Mouse (Mus musculus): Measurements from ENCODE around the gene Gm42791.

Gm42791 gene

GRCm38 (mm10) chr5:148978458-148979165 lies 16.3 kb downstream of the Gm42791 start:
- no peak for DNase-seq (ENCODE audit: low spot score in 2 of 2)

GRCm38 (mm10) chr5:148977698-148978457 lies 17.1 kb downstream of the Gm42791 start:
- DNase-seq (ENCODE audit: low spot score in 2 of 2): no peak

GRCm38 (mm10) chr5:148976876-148977275 lies 18.1 kb downstream of the Gm42791 start:
- no peak for DNase-seq (ENCODE audit: low spot score in 2 of 2)

GRCm38 (mm10) chr5:148975035-148975434 lies 19.9 kb downstream of the Gm42791 start:
- no peak for DNase-seq (ENCODE audit: low spot score in 2 of 2)

- DNase-seq (ENCODE audit: low spot score in 2 of 2): no peak
Measured at GRCm38 (mm10) chr5:148973019-148973668, 21.8 kb downstream of the Gm42791 start.

GRCm38 (mm10) chr5:148972167-148972566 lies 22.8 kb downstream of the Gm42791 start:
- no peak for DNase-seq (ENCODE audit: low spot score in 2 of 2)

GRCm38 (mm10) chr5:148969648-148970047 lies 25.3 kb downstream of the Gm42791 start:
- no peak for DNase-seq (ENCODE audit: low spot score in 2 of 2)

GRCm38 (mm10) chr5:148968958-148969576 lies 25.9 kb downstream of the Gm42791 start:
- DNase-seq (ENCODE audit: low spot score in 2 of 2): no peak

- no peak for DNase-seq (ENCODE audit: low spot score in 2 of 2)
Measured at GRCm38 (mm10) chr5:148968179-148968578, 26.8 kb downstream of the Gm42791 start.

- no peak for DNase-seq (ENCODE audit: low spot score in 2 of 2)
Measured at GRCm38 (mm10) chr5:148966395-148966794, 28.6 kb downstream of the Gm42791 start.

- DNase-seq (ENCODE audit: low spot score in 2 of 2): peak; percentile 75 to 84
Measured at GRCm38 (mm10) chr5:148965691-148966333, 29.1 kb downstream of the Gm42791 start.

GRCm38 (mm10) chr5:148965089-148965591 lies 29.8 kb downstream of the Gm42791 start:
- DNase-seq (ENCODE audit: low spot score in 2 of 2): peak in 1 of 2 experiments; percentile 46

- DNase-seq (ENCODE audit: low spot score in 2 of 2): no peak
Measured at GRCm38 (mm10) chr5:148964251-148964650, 30.7 kb downstream of the Gm42791 start.

GRCm38 (mm10) chr5:148960211-148960610 lies 34.7 kb downstream of the Gm42791 start:
- DNase-seq (ENCODE audit: low spot score in 2 of 2): no peak

- DNase-seq (ENCODE audit: low spot score in 2 of 2): peak; percentile 83 to 89
Measured at GRCm38 (mm10) chr5:148959068-148959990, 35.6 kb downstream of the Gm42791 start.

- DNase-seq (ENCODE audit: low spot score in 2 of 2): no peak
Measured at GRCm38 (mm10) chr5:148958355-148958754, 36.6 kb downstream of the Gm42791 start.

- DNase-seq (ENCODE audit: low spot score in 2 of 2): no peak
Measured at GRCm38 (mm10) chr5:148956898-148957535, 37.9 kb downstream of the Gm42791 start.

GRCm38 (mm10) chr5:148956091-148956490 lies 38.9 kb downstream of the Gm42791 start:
- DNase-seq (ENCODE audit: low spot score in 2 of 2): no peak

GRCm38 (mm10) chr5:148955575-148955974 lies 39.4 kb downstream of the Gm42791 start:
- no peak for DNase-seq (ENCODE audit: low spot score in 2 of 2)

Measured in right cerebral cortex, postnatal 36 days (tissue).